Mouse (Mus musculus): ENCODE measurements around the gene Acin1.

DNA sequence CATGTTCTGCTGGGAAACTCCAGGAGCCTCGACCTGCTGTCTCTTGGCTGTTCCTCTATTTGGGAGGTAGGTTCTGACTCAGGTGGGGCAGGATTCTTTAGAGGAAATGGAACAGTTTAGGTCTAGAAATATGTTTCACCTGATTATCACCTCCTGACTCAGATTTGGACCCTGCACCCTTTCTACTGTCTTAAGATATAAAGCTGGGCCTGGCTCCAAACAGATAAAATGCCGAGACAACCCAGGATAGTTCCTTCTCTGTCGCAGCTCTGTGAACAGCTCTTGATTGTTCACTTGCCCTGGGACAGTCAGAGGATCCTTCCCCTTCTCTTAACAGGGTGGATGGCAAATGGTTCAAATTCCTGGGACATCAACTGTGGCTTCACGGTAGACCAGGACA is 48.5 kb upstream of the Acin1 start:
- TF ChIP-seq EP300 (IDR thresholded peaks at IDR 0.05; ENCODE audit: low read depth) (no peak), CTCF (IDR thresholded peaks at IDR 0.05; ENCODE audit: low read depth) (no peak)
